Mouse (Mus musculus) MEL (cell line): ENCODE measurements around the gene Fat3. TPM values are rescaled to one million over a fixed set of nuclear protein-coding genes. Genes with fewer than 3 reads are reported as not detected.

Experiments used
- DNase-seq: peaks from one replicate; pipeline ENCODE4 v3.0.0; 2011; ENCODE audit warnings: low read depth, low spot score
- H3K27ac ChIP-seq: 2 replicates; pipeline ENCODE4 v1.5.1; 2012; ENCODE audit warnings: low read depth, mild to moderate bottlenecking, control low read depth, low read length, moderate library complexity; ENCODE audit not compliant: control insufficient read depth
- H3K27me3 ChIP-seq, 2 experiments: fragments of 150-350 bp in 1 of 2; sonication (generic) in 1 of 2; 2 replicates each; pipeline ENCODE4 v1.6.1; 2012; ENCODE audit warnings: low read length in 2 of 2, mild to moderate bottlenecking in 2 of 2, improper control_type of control experiment in 1 of 2, moderate library complexity in 1 of 2; ENCODE audit not compliant: insufficient read depth in 2 of 2, control insufficient read depth in 1 of 2
- H3K36me3 ChIP-seq, 2 experiments: 2 replicates each; pipeline ENCODE4 v1.6.1; 2012 to 2014; ENCODE audit warnings: low read length in 2 of 2, improper control_type of control experiment in 1 of 2, inconsistent platforms in 1 of 2, mild to moderate bottlenecking in 1 of 2; ENCODE audit not compliant: insufficient read depth in 2 of 2, control insufficient read depth in 1 of 2
- H3K4me1 ChIP-seq, 2 experiments: fragments of 150-350 bp in 1 of 2; sonication (generic) in 1 of 2; 2 replicates each; pipeline ENCODE4 v1.6.1; 2012; ENCODE audit warnings: low read length in 2 of 2, improper control_type of control experiment in 1 of 2, mild to moderate bottlenecking in 1 of 2; ENCODE audit not compliant: insufficient read depth in 2 of 2, control insufficient read depth in 1 of 2
- H3K4me3 ChIP-seq, 2 experiments: fragments of 150-350 bp in 1 of 2; sonication (generic) in 1 of 2; 2 replicates each; pipeline ENCODE4 v1.5.1; 2012; ENCODE audit warnings: low read depth in 2 of 2, low read length in 2 of 2, mild to moderate bottlenecking in 2 of 2, moderate library complexity in 2 of 2, control low read depth in 1 of 2, improper control_type of control experiment in 1 of 2; ENCODE audit not compliant: control insufficient read depth in 1 of 2, insufficient read depth in 1 of 2
- H3K79me2 ChIP-seq: 2 replicates; pipeline ENCODE4 v1.6.1; 2012; ENCODE audit warnings: mild to moderate bottlenecking, low read length, moderate library complexity; ENCODE audit not compliant: control insufficient read depth, poor library complexity, insufficient read depth
- H3K9ac ChIP-seq: 2 replicates; pipeline ENCODE4 v1.6.1; 2012; ENCODE audit warnings: low read depth, mild to moderate bottlenecking, control low read depth, low read length, moderate library complexity; ENCODE audit not compliant: control insufficient read depth, poor library complexity, severe bottlenecking
- H3K9me3 ChIP-seq: fragments of 150-350 bp; sonication (generic); replicated peaks from 2 replicates; pipeline ENCODE4 v1.6.1; 2012; ENCODE audit warnings: mild to moderate bottlenecking, low read length, improper control_type of control experiment, moderate library complexity; ENCODE audit not compliant: insufficient read depth
- CHD1 ChIP-seq: IDR thresholded peaks from 2 replicates; pipeline ENCODE4 v1.6.1; 2012; ENCODE audit warnings: low read depth, mild to moderate bottlenecking, inconsistent platforms, low read length, improper control_type of control experiment
- CTCF ChIP-seq, 3 experiments: IDR thresholded peaks in 2 of 3; conservative IDR thresholded peaks in 1 of 3; 2 replicates each; pipeline ENCODE4 v1.5.1; 2011 to 2012; ENCODE audit warnings: low read length in 3 of 3, low read depth in 2 of 3, mild to moderate bottlenecking in 2 of 3, improper control_type of control experiment in 1 of 3, inconsistent platforms in 1 of 3, mixed read lengths in 1 of 3, moderate library complexity in 1 of 3; ENCODE audit not compliant: control insufficient read depth in 1 of 3, insufficient read depth in 1 of 3, poor library complexity in 1 of 3, severe bottlenecking in 1 of 3
- E2F4 ChIP-seq: IDR thresholded peaks from 2 replicates; pipeline ENCODE4 v1.6.1; 2011; ENCODE audit warnings: low read depth, low read length, improper control_type of control experiment, borderline replicate concordance
- ELF1 ChIP-seq: IDR thresholded peaks from 2 replicates; pipeline ENCODE4 v1.6.1; 2014; ENCODE audit warnings: low read depth, mild to moderate bottlenecking, inconsistent platforms, low read length, improper control_type of control experiment, moderate library complexity
- EP300 ChIP-seq, 2 experiments: IDR thresholded peaks; 2 replicates each; pipeline ENCODE4 v1.6.1; 2011; ENCODE audit warnings: improper control_type of control experiment in 2 of 2, low read length in 2 of 2, low read depth in 1 of 2, mild to moderate bottlenecking in 1 of 2
- ETS1 ChIP-seq: IDR thresholded peaks from 2 replicates; pipeline ENCODE4 v1.6.1; 2012; ENCODE audit warnings: low read depth, mild to moderate bottlenecking, inconsistent platforms, low read length, improper control_type of control experiment, moderate library complexity
- GABPA ChIP-seq: IDR thresholded peaks from 2 replicates; pipeline ENCODE4 v1.6.1; 2012; ENCODE audit warnings: low read depth, mild to moderate bottlenecking, inconsistent platforms, low read length, improper control_type of control experiment, moderate library complexity
- GATA1 ChIP-seq: IDR thresholded peaks from 2 replicates; pipeline ENCODE4 v1.6.1; 2011; ENCODE audit warnings: low read depth, low read length, improper control_type of control experiment
- HCFC1 ChIP-seq: IDR thresholded peaks from 2 replicates; pipeline ENCODE4 v1.6.1; 2012; ENCODE audit warnings: low read depth, mild to moderate bottlenecking, inconsistent platforms, low read length, improper control_type of control experiment, moderate library complexity
- JUND ChIP-seq: IDR thresholded peaks from 2 replicates; pipeline ENCODE4 v1.6.1; 2011; ENCODE audit warnings: low read depth, mild to moderate bottlenecking, improper control_type of control experiment, low read length
- KAT2A ChIP-seq: conservative IDR thresholded peaks from 2 replicates; pipeline ENCODE4 v1.6.1; 2012; ENCODE audit warnings: low read depth, low read length, improper control_type of control experiment, inconsistent platforms
- MAFK ChIP-seq: IDR thresholded peaks from 2 replicates; pipeline ENCODE4 v1.6.1; 2011; ENCODE audit warnings: low read depth, mild to moderate bottlenecking, low read length, improper control_type of control experiment, borderline replicate concordance
- MAX ChIP-seq: IDR thresholded peaks from 2 replicates; pipeline ENCODE4 v1.6.1; 2011; ENCODE audit warnings: low read length, improper control_type of control experiment
- MAZ ChIP-seq: IDR thresholded peaks from 2 replicates; pipeline ENCODE4 v1.6.1; 2012; ENCODE audit warnings: low read depth, mild to moderate bottlenecking, inconsistent platforms, low read length, improper control_type of control experiment
- POLR2A ChIP-seq, 2 experiments: IDR thresholded peaks; 2 replicates each; pipeline ENCODE4 v1.6.1; 2011 to 2012; ENCODE audit warnings: low read length in 2 of 2, mild to moderate bottlenecking in 2 of 2, control low read depth in 1 of 2, improper control_type of control experiment in 1 of 2, low read depth in 1 of 2, moderate library complexity in 1 of 2; ENCODE audit not compliant: control insufficient read depth in 1 of 2, insufficient read depth in 1 of 2, poor library complexity in 1 of 2
- RAD21 ChIP-seq: IDR thresholded peaks from 2 replicates; pipeline ENCODE4 v1.6.1; 2011; ENCODE audit warnings: mild to moderate bottlenecking, low read depth, low read length, improper control_type of control experiment
- RCOR1 ChIP-seq: IDR thresholded peaks from 2 replicates; pipeline ENCODE4 v1.6.1; 2012; ENCODE audit warnings: low read depth, mild to moderate bottlenecking, inconsistent platforms, low read length, improper control_type of control experiment
- TCF12 ChIP-seq: IDR thresholded peaks from 2 replicates; pipeline ENCODE4 v1.6.1; 2014; ENCODE audit warnings: low read depth, mild to moderate bottlenecking, inconsistent platforms, low read length, improper control_type of control experiment, moderate library complexity
- ZKSCAN1 ChIP-seq: IDR thresholded peaks from 2 replicates; pipeline ENCODE4 v1.6.1; 2012; ENCODE audit warnings: low read depth, mild to moderate bottlenecking, inconsistent platforms, low read length, improper control_type of control experiment, moderate library complexity
- ZMIZ1 ChIP-seq: IDR thresholded peaks from 2 replicates; pipeline ENCODE4 v1.6.1; 2012; ENCODE audit warnings: low read depth, mild to moderate bottlenecking, inconsistent platforms, low read length, improper control_type of control experiment, moderate library complexity
- ZNF384 ChIP-seq: IDR thresholded peaks from 2 replicates; pipeline ENCODE4 v1.6.1; 2012; ENCODE audit warnings: low read depth, mild to moderate bottlenecking, inconsistent platforms, low read length, improper control_type of control experiment
- polyA plus RNA-seq, 2 experiments: library from polyadenylated mRNA; stranded (reverse) in 1 of 2; unstranded in 1 of 2; fragments of >175 nt in 1 of 2; fragments of >200 nt in 1 of 2; gene quantifications; 2 replicates each; pipeline versions ENCODE4 v1.2.1 to v1.2.4; 2012; ENCODE audit warnings: low replicate concordance in 2 of 2, low read depth in 1 of 2; ENCODE audit not compliant: insufficient read length in 2 of 2, insufficient read depth in 1 of 2, missing spikeins in 1 of 2
- total RNA-seq: library from RNA; depleted of rRNA; stranded (reverse); fragments of 300-350 nt; gene quantifications from 2 replicates; pipeline ENCODE4 v1.2.3, GENCODE M21; 2012

The Fat3 gene
- total and polyA plus RNA-seq, 3 experiments: 1.5 to 1.8 TPM; not detected in 1

GRCm38 (mm10) chr9:16500382-16501185, 501 bp downstream of the Fat3 start:
- no peak for DNase-seq
- no peaks in the 10 kb centered on the region for H3K36me3 ChIP-seq
- H3K79me2 ChIP-seq: no peaks in the 10 kb centered on the region
- no peak overlapping the region for H3K9ac ChIP-seq
- H3K9me3 ChIP-seq: no peaks in the 10 kb centered on the region; the same call in 1 of the 2 replicates
- no peak overlapping the region for H3K27ac ChIP-seq
- H3K4me1 ChIP-seq: no peaks in the 10 kb centered on the region
- no peak overlapping the region for H3K4me3 ChIP-seq
- TF ChIP-seq POLR2A (IDR thresholded peaks at IDR 0.05; ENCODE audit: control insufficient read depth in 1 of 2, insufficient read depth in 1 of 2, low read depth in 1 of 2, low read length in 2 of 2, poor library complexity in 1 of 2) (no peak), GATA1 (no peak), MAZ (no peak), ZKSCAN1 (no peak), ZMIZ1 (no peak), E2F4 (no peak), CTCF (IDR thresholded peaks at IDR 0.05 in 2 of 3, conservative IDR thresholded peaks at IDR 0.05 in 1 of 3; ENCODE audit: control insufficient read depth in 1 of 3, insufficient read depth in 1 of 3, low read depth in 2 of 3, low read length in 3 of 3, poor library complexity in 1 of 3, severe bottlenecking in 1 of 3) (no peak), KAT2A (no peak), GABPA (no peak), MAFK (no peak), JUND (no peak), ZNF384 (no peak), EP300 (IDR thresholded peaks at IDR 0.05; ENCODE audit: low read depth in 1 of 2, low read length in 2 of 2) (no peak), CHD1 (no peak)
- H3K27me3 ChIP-seq: no peaks in the 10 kb centered on the region

- Histone ChIP-seq H3K27me3 (no peaks in the 10 kb centered on the region), H3K27ac (no peak overlapping the region), H3K4me3 (no peak overlapping the region), H3K9me3 (no peaks in the 10 kb centered on the region; the same call in 1 of the 2 replicates), H3K4me1 (no peaks in the 10 kb centered on the region), H3K9ac (no peak overlapping the region), H3K79me2 (no peaks in the 10 kb centered on the region), H3K36me3 (no peaks in the 10 kb centered on the region)
- TF ChIP-seq RAD21 (no peak), ELF1 (no peak), GATA1 (no peak), KAT2A (no peak), ETS1 (no peak), GABPA (no peak), HCFC1 (no peak), RCOR1 (no peak), MAX (no peak), TCF12 (no peak)
- no peak for DNase-seq
These were observed 1.3 kb downstream of the Fat3 start for GRCm38 (mm10) chr9:16499621-16500381.
